Mouse (Mus musculus): Measurements from ENCODE around the gene Pla2g4e. TPM values are rescaled to one million over a fixed set of nuclear protein-coding genes. Genes with fewer than 3 reads are reported as not detected.
"Not testable (repeated sequence)": the region's sequence is repeated elsewhere in the genome, so short reads cannot be mapped to it uniquely, and the experiment has no call there.

The Pla2g4e gene
- total RNA-seq, 2 experiments from 2014 or later, result 29.5 to 29.6 TPM

GRCm38 (mm10) chr2:120242791-120243467 is 2.2 kb downstream of the Pla2g4e start:
- no peak for DNase-seq
- intact Hi-C loops (cut with DNase I), result no loop called here

- intact Hi-C loops (cut with DNase I); DNase-seq: not testable (repeated sequence)
Observed at GRCm38 (mm10) chr2:120238733-120239132, 6.4 kb downstream of the Pla2g4e start.

GRCm38 (mm10) chr2:120237784-120238183 is 7.4 kb downstream of the Pla2g4e start:
- intact Hi-C loops (cut with DNase I), result no loop called here
- no peak for DNase-seq

- intact Hi-C loops (cut with DNase I), result no loop called here
- peak in 1 of 2 experiments; percentile 17 for DNase-seq
Observed at GRCm38 (mm10) chr2:120235947-120236640, 9.0 kb downstream of the Pla2g4e start.

- no peak for DNase-seq
- intact Hi-C loops (cut with DNase I), result no loop called here
Observed at GRCm38 (mm10) chr2:120235381-120235780, 9.8 kb downstream of the Pla2g4e start.

- DNase-seq, result no peak
- intact Hi-C loops (cut with DNase I), result no loop called here
Observed at GRCm38 (mm10) chr2:120231642-120232041, 13.5 kb downstream of the Pla2g4e start.

GRCm38 (mm10) chr2:120214600-120214999 is 30.5 kb downstream of the Pla2g4e start:
- DNase-seq, result no peak
- intact Hi-C loops (cut with DNase I), result no loop called here

- intact Hi-C loops (cut with DNase I), result no loop called here
- DNase-seq, result no peak
Observed at GRCm38 (mm10) chr2:120211448-120211847, 33.7 kb downstream of the Pla2g4e start.

- intact Hi-C loops (cut with DNase I), result no loop called here
- no peak for DNase-seq
Observed at GRCm38 (mm10) chr2:120207926-120208325, 37.2 kb downstream of the Pla2g4e start.

GRCm38 (mm10) chr2:120207028-120207427 is 38.1 kb downstream of the Pla2g4e start:
- peak; percentile 52 to 66 for DNase-seq
- intact Hi-C loops (cut with DNase I), result no loop called here

GRCm38 (mm10) chr2:120203742-120204141 is 41.4 kb downstream of the Pla2g4e start:
- no peak for DNase-seq
- intact Hi-C loops (cut with DNase I), result no loop called here

GRCm38 (mm10) chr2:120200077-120200476 is 45.1 kb downstream of the Pla2g4e start:
- DNase-seq, result no peak
- intact Hi-C loops (cut with DNase I), result no loop called here

GRCm38 (mm10) chr2:120188174-120188573 is 57.0 kb downstream of the Pla2g4e start:
- no peak for DNase-seq
- intact Hi-C loops (cut with DNase I), result no loop called here

- intact Hi-C loops (cut with DNase I), result no loop called here
- DNase-seq, result no peak
Observed at GRCm38 (mm10) chr2:120187583-120187982, 57.6 kb downstream of the Pla2g4e start.

GRCm38 (mm10) chr2:120185527-120186276 is 59.4 kb downstream of the Pla2g4e start:
- intact Hi-C loops (cut with DNase I), result no loop called here
- no peak for DNase-seq

GRCm38 (mm10) chr2:120178936-120179335 is 66.2 kb downstream of the Pla2g4e start:
- DNase-seq, result no peak
- intact Hi-C loops (cut with DNase I), result loop anchor here (5.0 kb wide), 1 partner anchor 88 kb away; no protein-coding TSS in a partner anchor

GRCm38 (mm10) chr2:120173718-120174117 is 71.4 kb downstream of the Pla2g4e start:
- peak in 1 of 2 experiments; percentile 48 for DNase-seq
- intact Hi-C loops (cut with DNase I), result no loop called here

GRCm38 (mm10) chr2:120171362-120171761 is 73.8 kb downstream of the Pla2g4e start:
- intact Hi-C loops (cut with DNase I), result loop anchor here (2.0 kb wide), 1 partner anchor 87 kb away; no protein-coding TSS in a partner anchor

GRCm38 (mm10) chr2:120170726-120171125 is 74.4 kb downstream of the Pla2g4e start:
- no peak for DNase-seq
- intact Hi-C loops (cut with DNase I), result loop anchor here (2.0 kb wide), 1 partner anchor 86 kb away; no protein-coding TSS in a partner anchor

More at GRCm38 (mm10) chr2:120171362-120171761, 73.8 kb downstream of the Pla2g4e start:
- DNase-seq, result no peak

GRCm38 (mm10) chr2:120169382-120169781 is 75.8 kb downstream of the Pla2g4e start:
- no peak for DNase-seq
- intact Hi-C loops (cut with DNase I), result no loop called here

- intact Hi-C loops (cut with DNase I), result no loop called here
- DNase-seq, result no peak
Observed at GRCm38 (mm10) chr2:120167763-120168162, 77.4 kb downstream of the Pla2g4e start.

All from gastrocnemius, postnatal 36 days (tissue).